Mouse (Mus musculus): ENCODE data around the gene Tnrc6a.

The Tnrc6a gene

DNA sequence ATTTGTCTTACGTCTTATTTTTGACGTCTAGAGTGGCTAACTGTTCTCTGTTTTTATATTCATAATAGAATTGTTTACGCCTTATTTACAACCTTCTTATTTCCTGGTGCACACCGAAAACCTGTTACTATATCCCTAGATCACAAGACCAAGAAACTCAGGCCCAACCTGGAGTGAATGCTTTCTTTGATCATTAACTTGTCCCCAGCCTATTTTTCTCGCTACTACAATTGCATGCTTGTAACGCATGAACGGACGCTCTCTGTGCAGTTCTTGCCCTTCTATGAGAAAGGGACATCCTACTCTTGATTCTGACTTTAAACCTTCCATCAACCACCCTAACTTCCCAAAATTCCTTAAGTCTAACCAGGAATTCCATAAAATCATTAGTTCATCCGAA is 100.4 kb downstream of the Tnrc6a start:
- DNase-seq (ENCODE audit: low read depth, low spot score) = no peak

DNA sequence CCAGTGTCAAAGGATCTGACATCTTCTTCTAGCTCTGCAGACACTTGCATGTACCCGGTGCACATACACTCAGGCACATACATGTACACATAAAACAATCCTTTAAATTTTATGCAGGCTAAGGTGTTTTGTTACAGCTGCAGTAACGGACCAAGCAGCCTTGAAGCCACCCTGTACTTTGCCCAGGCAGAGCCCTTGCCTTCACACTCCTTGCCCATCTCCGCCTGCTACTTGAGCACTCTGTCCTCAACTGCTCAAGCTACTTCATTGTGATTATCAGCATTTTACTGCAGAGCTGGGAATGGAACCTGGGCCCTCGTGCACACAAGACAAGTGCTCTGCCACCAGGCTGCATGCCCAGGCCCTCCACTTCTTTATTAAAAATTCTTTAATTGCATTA is 101.5 kb downstream of the Tnrc6a start:
- no peak for DNase-seq (ENCODE audit: low read depth, low spot score)

DNA sequence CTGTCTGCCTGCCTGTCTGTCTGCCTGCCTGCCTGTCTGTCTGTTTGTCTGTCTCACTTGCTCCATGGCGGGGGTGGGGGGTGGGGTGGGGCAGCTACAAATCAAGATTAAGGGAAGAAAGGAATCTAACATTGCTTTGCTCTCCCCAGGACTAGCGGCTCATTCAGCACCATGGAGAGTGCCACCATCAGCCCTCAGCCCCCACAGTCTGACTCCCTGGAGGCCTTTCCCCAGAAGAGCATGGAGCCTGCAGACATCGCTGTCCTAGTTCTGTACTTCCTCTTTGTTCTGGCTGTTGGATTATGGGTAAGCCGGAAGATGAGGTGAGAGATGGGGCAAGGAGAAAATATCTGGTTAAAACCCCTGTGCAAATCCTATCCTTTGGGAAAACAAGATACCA is 111.8 kb downstream of the Tnrc6a start:
- peak; percentile 70 for DNase-seq (ENCODE audit: low read depth, low spot score)

DNA sequence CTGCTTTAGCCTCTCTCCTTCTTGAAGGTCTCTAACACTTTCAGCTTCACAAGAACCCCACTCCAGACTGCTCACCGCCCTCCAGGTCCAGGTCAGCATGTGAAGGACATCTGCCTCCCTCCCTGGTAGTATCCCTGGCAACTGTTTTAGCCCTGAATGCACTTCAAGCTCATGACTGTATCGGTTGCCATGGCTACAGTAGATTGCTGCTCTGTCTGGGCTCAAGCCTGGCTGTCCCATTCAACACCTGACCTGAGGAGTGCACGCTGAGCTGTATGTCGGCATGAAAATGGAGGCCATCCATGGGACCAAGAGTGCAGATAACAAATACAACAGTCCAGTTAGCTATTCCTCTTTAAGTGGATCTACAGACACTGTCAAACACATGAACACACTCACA is 114.9 kb downstream of the Tnrc6a start:
- no peak for DNase-seq (ENCODE audit: low read depth, low spot score)

DNA sequence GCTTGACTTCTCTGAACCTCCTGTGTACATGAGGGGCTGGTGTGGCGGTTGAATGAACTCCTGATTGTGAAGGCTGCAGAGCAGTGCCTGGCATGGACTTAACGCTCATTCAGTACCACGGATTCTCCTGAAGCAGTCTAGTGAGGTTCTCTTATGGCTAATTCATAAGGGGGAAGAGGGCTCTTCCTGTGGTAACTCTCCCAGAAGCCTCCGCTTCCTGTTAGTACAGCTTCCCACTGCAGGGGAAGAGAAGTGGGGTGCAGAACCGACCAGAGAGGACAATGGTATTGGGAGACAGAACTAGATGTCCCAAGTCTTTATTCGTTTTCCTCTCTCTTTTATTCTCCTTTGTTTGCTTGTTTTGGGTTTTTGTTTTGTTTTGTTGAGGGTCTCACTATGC is 116.4 kb downstream of the Tnrc6a start:
- DNase-seq (ENCODE audit: low read depth, low spot score) = no peak

DNA sequence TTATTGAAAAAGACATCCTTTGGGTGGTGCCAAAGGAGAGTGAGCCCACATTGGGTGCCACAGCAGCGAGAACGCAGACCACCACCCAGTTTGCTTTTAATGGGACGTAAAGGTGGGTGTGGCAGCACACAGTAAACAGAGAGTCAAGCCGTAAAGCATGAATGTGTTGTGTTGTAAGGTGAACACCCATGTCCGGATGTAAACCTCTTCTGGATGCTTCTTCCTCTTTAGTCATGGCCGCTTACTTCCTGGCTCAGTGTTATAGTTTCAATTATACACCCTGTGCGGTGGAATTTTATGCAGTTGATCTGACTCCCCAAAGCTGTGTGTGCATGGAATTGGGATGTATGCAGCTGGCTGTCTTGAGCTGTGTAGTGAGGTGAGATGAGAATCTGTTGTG is 118.6 kb downstream of the Tnrc6a start:
- no peak for DNase-seq (ENCODE audit: low read depth, low spot score)

DNA sequence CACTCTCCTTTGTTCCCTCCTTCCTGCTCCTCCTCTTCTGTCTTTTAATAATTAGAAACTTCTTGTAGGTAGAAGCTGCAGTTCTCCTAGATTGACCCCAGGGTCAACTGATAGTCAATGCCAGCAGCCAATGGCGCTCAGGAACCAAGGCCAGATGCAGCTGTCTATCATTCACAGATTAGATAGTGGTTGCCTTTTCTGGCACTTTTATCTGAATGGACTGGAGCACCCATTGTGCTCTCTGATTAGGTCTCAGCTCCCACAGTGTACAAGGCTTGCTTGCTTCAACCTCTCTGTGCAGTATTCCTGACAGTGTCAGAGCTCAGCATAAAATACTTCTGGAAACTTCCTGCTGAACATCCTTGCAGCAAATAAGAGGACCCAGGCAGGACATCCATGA is 121.1 kb downstream of the Tnrc6a start:
- DNase-seq (ENCODE audit: low read depth, low spot score) = no peak

Measured in R1 (cell line).